Mouse (Mus musculus) WW6 (cell line): ENCODE data around the gene Arrdc5.
"Not testable (repeated sequence)": the region's sequence is repeated elsewhere in the genome, so short reads cannot be mapped to it uniquely, and the experiment has no call there.

Source experiments
- DNase-seq: peaks from one replicate; pipeline ENCODE4 v3.0.0-alpha.2; 2013; ENCODE audit warnings: low read depth, low spot score

The Arrdc5 gene

DNA sequence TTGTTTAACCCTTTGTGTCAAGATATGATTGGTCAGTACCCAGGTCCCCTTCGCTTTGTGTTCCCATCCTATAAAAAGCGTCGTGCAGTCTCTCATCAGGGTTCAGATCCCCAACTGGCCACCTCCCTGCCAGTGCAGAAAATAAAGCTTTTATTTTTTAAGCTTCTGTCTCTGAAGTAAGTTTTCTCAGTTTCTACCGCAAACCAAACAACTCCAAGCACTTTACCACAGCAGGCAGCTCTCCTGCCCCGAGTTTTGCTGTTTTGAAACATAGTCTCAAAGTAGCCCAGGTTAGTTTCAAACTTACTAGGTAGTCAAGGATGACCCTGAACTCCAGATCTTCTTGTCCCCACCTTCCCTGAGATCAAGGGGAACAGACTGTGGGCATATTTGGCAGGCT lies 21.7 kb downstream of the Arrdc5 start:
- no peak for DNase-seq

DNA sequence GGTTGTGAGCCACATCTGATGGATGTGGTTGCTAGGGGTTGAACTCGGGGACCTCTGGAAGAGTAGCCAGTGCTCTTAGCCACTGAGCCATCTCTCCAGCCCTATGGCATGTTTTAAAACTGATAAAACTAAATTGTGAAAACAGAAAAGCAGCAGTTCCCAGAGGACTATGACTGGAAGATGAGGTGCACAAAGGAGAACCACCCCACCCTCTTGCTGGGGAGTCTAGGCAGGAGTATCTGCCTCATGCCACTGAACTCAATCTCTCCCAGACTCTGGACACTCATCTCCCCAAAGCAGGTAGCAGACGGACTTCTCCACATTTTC lies 22.6 kb downstream of the Arrdc5 start:
- DNase-seq, result no peak

DNA sequence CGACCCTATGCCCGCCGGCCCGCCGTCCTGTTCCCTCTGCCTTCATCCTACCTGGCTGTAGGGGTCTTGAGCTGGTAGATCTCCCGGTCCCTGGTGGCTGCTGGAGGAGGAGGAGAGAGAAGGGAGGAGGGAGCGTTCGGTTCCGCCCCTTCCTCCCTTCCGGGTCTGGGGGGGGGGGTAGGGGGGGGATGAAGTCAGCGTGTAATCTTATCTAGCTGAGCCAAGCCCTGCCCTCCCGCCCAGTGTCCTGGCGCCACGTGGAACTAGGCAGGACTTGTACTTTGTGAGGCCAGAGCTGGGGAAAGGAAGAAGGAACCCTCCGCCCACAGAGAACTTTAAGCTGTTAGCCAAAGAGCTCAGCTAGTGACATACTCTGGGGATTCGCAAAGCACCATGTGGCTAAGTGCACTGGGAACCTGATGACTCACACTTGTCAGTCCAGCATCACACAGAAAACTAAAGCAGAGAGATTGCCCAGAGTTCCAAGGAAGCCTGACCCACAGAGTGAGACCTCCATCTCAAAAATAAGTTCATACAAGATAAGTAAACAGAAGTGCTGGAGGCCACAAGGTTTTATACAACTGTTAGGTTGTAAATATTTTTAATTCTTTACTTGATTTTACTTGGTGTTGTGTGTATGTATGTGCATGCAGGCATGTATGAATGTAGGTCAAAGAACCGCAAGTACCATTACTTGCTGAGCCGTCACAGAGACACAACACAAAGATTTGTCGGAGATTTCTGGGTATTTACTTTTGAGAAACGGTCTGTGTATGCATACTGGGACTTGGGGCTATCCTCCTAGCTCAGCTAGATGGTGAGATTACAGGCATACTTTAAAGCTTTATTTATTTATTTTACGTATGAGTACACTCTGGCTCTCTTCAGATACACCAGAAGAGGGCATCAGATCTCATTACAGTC lies 23.2 kb downstream of the Arrdc5 start, which contains the start of gene Ticam1:
Ticam1 (minus strand) TSS at position 144 of the 924 bp plus-strand sequence.
- DNase-seq, result peak; percentile 75

DNA sequence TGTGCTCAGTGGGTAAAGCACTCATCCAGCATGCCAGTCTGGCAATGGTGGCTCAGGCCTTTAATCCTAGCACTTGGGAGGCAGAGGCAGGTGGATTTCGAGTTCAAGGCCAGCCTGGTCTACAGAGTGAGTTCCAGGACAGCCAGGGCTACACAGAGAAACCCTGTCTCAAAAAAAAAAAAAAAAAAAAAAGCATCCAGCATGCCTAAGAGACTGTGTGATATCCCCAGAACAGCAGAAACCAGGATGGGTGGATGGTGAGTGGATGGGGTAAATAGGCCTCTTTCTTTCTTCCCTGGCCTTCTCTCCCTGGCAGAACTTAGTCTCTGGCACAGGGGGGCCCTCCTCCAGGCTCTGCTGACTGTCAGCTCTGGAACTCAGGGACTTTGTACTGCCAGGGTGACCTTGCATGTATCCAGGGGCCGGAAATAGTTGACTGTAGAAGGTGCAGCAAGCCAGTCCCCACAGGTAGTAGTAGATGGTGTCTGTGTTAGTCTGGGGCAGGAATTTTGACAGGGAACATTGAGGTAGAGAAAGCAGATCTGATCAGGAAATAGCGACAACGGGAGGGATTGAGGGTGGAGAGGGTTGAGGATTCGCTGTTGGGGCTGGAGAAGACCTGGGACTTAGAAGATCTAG lies 24.1 kb downstream of the Arrdc5 start:
- DNase-seq, result no peak

DNA sequence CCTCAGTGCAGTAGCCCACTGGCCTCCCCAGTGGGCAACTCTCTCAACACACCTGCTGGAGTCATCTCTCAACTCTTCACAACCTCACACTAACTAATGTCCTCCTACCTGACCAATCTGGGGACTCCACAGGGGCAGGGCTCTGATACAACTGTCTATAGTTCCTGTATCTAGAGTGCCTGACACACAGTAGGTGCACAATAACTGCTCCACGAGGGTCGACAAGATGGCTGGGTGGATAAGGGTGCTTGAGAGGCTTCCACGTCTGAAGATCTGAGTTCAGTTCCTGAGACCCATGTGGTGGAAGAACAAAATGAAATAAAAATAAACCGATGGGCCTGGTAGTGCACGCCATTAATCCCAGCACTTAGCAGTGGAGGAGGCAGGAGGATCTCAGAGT lies 26.1 kb downstream of the Arrdc5 start:
- no peak for DNase-seq

DNA sequence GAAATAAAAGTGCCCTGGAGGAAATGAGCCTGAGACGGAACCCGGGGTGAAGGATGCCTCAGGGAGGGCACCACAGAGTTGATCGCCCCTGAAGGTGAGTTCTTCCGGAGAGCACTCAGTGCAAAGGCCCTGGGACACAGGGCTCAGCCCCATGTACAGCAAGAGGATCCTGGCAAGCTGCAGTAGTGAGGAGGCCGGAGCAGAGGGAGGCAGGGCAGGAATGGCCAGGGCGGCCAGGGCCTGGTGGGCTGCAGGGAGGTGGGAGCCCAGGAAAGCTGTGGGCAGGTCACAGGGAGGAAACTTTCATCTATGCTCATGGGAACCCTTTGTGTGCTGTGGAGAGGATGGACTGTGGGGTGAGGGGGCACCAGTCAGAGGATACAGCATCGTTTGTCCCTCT lies 26.6 kb downstream of the Arrdc5 start:
- no peak for DNase-seq

DNA sequence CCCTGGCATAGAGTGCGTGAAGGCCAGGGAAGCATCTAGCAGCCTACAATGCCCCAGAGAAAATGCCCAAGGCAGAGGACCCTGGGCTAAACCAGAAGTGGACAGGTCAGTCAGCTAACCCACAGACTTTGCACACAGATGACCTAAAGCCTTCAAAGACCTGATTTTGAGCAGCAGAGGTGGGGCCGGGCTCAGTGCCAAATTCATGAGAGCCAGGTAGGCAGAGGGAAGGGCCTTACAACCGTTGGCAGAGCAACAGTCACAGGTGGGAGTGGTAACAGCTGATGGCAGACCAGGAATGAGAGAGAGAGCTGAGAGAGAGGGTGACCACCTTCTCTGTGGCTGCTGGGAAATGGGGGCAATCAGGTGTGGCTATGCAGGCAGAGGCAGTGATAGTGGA lies 27.4 kb downstream of the Arrdc5 start:
- no peak for DNase-seq

DNA sequence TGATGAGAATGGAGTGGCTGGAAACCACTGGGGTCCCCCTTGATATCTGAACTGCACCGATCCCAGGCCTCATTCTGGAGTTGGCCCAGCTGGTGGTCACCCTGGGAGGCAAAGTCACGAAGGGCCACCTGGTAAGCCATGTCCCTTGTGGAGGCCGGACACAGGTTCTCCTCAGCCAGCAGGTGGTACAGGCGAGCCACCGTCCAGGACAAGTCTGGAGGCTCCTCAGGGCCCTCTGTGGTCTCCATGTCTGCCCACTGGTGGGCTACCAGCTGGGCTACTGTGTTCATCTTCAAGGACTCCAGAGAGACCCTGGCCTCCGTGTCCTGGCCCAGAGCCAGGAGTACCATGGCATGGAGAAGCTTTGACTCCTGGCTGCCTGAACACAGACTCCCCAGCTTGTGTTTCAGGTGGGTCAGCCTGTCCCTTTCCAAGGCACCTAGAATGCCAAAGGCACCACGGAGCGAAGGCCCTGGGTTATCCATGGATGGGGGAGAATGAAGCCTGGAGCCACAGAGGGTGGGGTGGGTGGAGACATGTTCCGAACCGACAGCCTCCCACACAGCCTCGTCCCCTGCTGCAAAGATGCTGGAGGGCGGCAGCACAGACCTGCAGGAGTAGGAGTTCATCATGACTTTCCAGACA lies 28.4 kb downstream of the Arrdc5 start:
- DNase-seq, result no peak

DNA sequence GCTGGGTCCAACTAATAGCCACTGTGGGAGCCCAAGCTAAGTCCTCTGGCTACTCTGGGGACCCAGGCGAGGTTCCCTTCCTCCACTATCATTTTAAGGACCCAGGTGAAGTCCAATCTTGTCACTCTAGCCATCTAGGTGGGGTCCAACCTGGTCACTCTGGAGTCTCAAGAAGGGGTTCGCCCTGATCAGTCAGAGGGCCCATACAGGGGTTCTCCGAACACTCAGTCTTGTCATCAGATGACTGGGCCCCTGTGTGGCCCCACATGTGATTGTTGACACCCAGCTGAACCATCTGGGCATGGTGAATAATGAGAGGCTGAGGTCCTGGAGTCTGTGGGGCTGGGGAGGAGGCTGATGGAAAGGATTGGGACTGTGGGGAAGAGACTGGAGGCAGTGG lies 30.3 kb downstream of the Arrdc5 start:
- DNase-seq, result no peak

DNA sequence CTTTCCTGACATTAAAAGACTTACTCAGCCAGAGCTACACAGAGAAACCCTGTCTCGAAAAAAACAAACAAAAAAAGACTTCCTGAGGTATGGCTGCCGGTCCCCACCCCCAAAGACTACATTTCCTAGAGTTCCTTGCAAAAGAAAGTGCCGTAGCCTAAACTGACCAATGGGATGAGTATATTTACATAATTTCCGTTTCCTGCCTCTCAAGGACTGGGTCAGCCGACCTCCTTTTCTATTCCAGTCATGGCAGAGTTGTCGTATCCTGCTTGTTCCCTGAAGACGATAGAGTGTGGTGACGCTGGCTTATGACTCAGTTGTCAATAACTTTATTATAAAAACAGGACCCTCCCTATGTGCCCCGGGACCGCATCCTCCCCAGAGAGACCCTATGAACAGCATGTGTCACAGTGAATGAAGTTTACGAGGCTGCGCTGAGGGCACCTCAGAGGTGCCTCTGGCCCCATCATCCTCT lies 30.9 kb downstream of the Arrdc5 start:
- no peak for DNase-seq

DNA sequence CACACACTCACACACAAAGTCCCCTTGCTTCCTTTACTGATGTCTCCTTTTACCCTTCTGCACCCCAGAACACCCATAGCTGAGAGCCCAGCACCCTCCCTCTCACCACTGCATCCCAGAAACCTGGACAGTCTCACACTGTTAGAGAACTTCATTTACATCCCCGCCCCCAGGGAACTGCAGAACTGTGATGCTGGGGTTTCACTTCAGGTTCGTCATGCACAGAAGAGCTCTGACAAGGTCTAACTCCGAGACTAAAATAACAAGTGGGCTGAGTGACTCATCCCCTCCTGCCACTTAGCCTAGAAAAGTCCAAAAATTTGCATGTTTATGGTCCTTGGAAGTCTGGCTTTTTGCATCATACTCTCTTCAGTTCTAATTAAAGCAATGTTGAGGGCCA lies 33.8 kb downstream of the Arrdc5 start:
- DNase-seq, result no peak

DNA sequence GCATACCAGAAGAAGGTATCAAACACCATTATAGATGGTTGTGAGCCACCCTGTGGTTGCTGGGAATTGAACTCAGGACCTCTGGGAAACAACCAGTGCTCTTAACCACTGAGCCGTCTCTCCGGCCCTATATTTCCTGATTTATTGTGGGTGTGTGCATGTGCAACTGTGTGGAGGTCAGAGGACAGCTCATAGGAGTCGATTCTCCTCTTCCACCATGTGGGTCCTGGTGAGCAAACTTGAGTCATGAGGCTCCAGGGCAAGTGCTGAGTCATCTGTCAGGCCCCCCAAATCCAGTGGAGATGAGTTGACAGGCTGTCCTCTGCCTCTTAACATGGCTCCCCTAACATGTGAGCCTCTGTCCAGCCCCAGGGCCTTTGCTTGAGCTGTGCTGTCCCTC lies 34.2 kb downstream of the Arrdc5 start:
- DNase-seq, result no peak

DNA sequence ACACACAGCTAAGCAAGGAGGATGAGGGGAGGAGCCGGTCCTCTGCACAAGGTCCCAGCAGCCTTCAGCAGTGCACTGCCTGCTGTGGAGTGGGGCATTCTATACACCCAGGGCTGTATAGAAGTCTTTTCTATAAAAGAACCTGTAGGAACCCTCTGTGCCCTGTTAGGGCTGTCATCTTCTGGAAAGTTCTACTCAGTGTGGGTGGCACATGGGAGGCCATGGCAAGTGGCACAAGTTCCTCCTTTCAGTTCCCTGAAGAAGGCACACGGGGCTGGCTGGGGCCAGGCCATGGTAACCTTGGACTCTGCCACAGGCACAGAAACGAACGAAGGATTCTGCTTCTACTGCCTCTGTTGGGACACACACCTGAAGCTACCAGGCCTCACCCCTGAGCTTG lies 35.1 kb downstream of the Arrdc5 start:
- no peak for DNase-seq

DNA sequence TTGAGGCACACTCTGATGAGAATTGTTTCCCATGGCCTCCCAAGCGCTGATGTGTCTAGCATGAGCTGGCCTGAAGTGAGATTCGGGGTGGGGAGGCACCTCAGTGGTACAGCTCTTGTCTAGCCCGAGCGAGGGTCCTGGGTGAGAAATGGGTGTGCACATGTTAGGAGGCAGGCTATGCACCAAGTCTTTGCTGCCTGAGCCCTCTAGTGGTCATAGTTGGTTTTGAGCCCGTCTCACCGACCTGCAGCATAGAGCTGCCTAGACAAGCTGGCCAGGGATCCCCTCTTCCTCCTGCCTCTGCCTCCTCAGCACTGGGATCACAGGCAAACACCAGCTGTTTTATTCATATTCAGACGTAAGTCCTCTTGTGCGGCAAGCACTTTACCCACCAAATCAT lies 36.1 kb downstream of the Arrdc5 start:
- DNase-seq, result peak; percentile 77

DNA sequence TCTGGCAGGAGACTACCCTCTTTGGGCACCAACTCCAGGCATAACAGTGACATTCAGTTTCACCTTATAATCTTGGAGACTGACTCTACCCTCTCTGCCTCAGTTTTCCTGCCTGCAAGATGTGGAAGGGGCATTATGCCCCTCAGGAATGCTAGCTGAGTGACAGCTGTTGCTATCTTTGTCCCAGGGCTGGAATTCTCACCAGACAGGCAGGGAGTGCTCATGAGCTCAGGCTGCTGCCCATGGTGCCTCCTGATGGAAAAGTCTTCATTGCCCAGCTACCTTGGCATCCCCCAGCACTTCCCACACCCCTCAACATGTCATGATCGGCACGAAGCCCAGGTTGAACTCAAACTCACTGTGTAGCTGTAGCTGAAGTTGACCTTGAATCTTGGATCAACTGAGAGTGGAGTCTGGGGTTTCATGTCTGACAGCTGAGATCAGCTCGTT lies 37.4 kb downstream of the Arrdc5 start:
- DNase-seq, result no peak

DNA sequence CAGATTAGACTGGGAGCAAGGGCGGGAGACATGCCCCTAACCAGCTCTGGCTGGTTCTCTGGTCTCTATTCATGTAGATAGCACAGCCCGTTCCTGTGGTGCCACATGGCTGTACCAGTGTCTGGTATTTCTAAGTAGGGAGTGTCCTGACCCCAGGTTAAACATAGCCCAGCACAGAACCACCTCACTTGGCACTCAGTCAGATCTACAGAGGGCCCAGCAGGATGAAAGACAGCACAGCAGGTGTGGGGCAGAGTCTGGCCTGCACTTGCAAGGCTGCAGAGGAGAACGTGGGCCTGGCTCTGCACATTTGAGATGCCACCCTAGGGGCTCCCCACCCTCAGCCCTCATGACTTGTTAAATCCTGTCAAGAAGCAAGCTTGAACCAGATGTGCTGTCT lies 38.9 kb downstream of the Arrdc5 start:
- no peak for DNase-seq

DNA sequence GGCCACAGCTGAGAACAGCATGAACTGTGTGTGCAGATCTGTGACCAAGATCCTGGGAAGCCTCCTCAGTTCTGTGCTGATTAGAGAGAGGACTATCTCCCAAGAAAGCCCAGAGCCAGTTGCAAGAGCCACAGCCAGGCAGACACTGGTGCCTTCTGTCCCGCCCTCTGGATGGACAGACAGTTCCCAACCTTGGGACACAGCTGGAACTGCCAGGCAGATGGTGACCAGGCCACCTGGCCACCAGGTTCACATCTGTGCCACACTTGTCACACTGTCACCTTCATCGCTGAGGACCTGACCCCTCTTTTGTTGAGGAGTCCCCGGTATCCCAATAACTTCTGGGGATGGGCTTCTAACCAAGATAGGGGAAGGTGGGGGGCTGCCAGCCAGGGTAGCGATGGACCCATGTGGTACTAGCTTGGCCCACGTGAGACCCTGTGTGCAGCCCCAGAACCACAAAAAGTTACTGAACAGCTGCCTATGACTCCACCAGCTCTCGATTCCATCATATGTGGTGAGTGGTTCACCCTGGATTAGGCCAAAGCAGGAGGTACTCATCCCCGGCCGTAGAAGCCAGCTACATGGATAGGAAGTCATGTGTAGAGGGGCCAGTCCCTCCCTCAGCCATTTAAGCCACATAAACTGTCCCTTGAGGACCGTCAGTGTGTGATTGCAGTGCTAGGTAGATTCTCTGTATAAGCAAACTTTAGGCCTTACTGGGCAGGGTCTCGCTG lies 40.6 kb downstream of the Arrdc5 start:
- no peak for DNase-seq

DNA sequence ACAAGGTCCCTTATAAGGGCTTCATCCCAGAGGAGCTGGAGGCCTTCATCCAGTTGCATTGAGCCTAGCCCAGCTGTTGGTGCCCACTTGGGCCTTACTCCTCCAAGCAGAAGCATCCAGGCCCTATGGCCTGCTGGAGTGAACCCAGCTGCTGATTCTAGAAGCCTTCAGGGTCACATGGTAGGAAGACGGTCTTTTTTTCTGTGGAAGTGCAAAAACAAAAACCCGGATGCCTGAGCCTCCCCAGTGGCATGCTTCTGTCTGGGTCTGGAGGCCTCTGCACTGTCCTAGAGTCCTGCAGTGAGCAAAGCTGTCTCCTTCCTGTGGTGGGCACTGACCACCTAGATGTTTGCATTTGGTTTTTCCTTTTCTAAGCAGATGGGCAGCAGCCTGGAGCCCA lies 41.3 kb downstream of the Arrdc5 start:
- DNase-seq, result not testable (repeated sequence)

DNA sequence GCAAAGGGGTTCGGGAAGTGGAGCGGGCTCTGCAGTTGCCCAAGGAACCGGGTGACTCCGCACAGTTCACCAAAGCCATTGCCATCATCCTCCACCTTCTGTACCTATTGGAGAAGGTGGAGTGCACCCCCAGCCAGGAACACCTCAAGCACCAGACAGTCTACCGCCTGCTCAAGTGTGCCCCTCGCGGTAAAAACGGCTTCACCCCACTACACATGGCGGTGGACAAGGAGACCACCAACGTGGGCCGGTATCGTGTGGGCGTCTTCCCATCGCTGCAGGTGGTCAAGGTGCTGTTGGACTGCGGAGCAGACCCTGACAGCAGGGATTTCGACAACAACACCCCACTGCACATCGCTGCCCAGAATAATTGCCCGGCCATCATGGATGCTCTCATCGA lies 41.8 kb downstream of the Arrdc5 start:
- DNase-seq, result not testable (repeated sequence)

DNA sequence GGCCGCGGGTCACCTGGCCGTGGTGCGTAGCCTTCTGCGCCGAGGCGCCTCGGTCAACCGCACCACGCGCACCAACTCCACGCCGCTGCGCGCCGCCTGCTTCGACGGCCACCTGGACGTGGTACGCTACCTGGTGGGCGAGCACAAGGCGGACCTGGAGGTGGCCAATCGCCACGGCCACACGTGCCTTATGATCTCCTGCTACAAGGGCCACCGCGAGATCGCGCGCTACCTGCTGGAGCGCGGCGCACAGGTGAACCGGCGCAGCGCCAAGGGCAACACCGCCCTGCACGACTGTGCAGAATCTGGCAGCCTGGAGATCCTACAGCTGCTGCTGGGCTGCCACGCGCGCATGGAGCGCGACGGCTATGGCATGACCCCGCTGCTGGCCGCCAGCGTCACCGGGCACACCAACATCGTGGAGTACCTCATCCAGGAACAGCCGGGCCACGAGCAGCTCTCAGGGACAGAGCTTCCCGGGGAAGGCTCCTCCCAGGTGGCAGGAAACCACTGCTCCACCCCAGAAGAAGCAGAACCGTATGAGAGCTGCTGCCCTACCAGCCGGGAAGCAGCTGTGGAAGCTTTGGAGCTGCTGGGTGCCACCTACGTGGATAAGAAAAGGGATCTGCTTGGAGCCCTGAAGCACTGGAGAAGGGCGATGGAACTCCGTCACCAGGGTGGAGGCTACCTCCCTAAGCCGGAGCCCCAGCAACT lies 42.7 kb downstream of the Arrdc5 start:
- DNase-seq, result no peak

DNA sequence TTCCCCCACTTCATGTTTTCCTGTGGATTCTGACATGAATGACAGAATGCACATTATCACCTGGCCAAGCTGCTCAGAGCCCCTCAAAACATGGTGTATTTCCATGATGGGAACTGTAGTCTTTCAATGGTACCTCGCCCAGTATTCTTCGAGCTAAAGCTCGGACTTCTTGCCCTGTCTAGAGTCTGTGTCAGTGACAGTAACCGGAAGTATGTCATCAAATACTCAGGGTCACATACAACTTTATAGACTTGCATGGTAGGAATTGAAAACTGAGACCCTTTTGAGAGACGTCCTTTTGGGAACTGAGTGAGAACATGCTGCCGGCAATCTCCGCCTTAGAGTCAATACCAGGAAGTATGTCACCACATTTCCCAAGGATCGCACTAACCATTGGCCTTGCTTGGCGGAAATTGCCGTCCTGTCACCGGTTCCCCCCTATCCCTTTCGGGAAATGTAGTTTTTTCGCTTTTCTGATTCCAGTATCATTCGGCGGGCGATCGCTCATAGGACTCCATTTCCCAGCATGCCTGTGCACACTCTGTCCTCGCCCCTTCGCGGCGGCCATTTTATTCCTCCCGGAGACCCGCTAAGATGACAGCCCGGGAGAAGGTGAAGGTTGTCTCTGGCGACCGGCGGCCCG lies 43.7 kb downstream of the Arrdc5 start, which contains the start of gene Fem1a:
Fem1a (plus strand) TSS at position 572 of the 643 bp plus-strand sequence.
- peak; percentile 88 for DNase-seq
